Mouse (Mus musculus): ENCODE data around the gene Eif5a.

DNA sequence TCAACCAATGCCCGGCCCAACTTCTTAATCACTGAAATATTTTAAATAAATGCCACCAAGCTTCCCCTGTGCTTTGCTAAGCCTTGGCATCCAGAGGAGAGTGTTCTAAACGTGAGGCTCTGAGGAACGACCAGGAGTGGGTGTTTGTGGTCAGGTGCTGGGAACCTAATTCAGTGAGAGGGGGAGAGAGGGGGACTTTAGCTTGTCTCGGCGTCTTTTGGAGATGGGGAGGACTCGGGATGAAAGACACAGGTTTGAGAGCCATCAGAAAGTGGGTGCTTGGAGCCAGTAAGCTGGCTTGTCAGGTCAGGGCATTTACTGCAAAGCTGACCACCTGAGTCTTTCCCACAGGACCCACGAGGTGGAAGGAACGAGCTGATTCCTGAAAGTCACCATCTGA, 10.0 kb upstream of the Eif5a start:
- no peak for TF ChIP-seq EP300 (IDR thresholded peaks at IDR 0.05; ENCODE audit: low read depth)
- no peak for TF ChIP-seq CTCF (IDR thresholded peaks at IDR 0.05; ENCODE audit: low read depth)
